Mouse (Mus musculus): ENCODE measurements around the gene Suclg2. TPM values are rescaled to one million over a fixed set of nuclear protein-coding genes. Genes with fewer than 3 reads are reported as not detected.

Gene Suclg2
- 6.7 and 9.0 TPM in 2 replicates for polyA plus RNA-seq (2012; rRNA removed)

GRCm38 (mm10) chr6:95718031-95718968 is at the start of gene Suclg2:
Gene Suclg2, minus strand, starts transcription at chr6:95718800.
- under 1% methylated on average over 67 of the region's 74 CpGs for WGBS
- peak within 1 kb of the TSS; percentile 73 for H3K4me3 ChIP-seq (replicated peaks; ENCODE audit: extremely low read depth, low read depth, low read length)
- peak; percentile 78 for DNase-seq
- TF ChIP-seq POLR2A (IDR thresholded peaks at IDR 0.05; ENCODE audit: borderline replicate concordance, extremely low read depth, low read depth, low read length), result peak; percentile 42; the same call in 1 of the 2 replicates
- no peak for TF ChIP-seq CTCF (IDR thresholded peaks at IDR 0.05; ENCODE audit: insufficient read depth, low read length)
- H3K4me1 ChIP-seq (ENCODE audit: control insufficient read depth, insufficient read depth, low read length), result no peaks in the 10 kb centered on the region

DNA sequence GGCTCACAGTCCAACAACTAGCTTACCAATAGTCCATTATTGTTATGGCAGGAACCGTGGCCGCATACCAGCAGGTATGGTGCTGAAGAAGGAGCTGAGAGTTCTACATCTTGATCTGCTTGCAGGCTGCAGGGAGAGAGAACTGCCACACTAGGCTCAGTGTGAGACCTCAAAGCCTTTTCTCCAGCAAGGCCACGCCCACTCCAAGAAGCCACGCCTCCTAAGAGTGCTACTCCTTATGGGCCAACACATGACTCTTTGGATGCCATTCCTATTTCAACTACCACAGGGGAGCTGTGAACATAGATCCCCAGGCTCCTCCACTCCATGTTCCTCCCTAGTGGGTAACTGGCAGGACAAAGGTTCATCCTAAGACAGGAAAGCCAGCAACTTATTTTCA is 48.0 kb upstream of the Suclg2 start:
- no peak for TF ChIP-seq POLR2A (IDR thresholded peaks at IDR 0.05; ENCODE audit: borderline replicate concordance, extremely low read depth, low read depth, low read length)
- TF ChIP-seq CTCF (IDR thresholded peaks at IDR 0.05; ENCODE audit: insufficient read depth, low read length), result no peak
- Histone ChIP-seq H3K4me1 (ENCODE audit: control insufficient read depth, insufficient read depth, low read length) (no peaks in the 10 kb centered on the region), H3K4me3 (replicated peaks; ENCODE audit: extremely low read depth, low read depth, low read length) (no peak overlapping the region)
- no peak for DNase-seq
- WGBS, result 70% methylated on average over 4 of the region's 4 CpGs

DNA sequence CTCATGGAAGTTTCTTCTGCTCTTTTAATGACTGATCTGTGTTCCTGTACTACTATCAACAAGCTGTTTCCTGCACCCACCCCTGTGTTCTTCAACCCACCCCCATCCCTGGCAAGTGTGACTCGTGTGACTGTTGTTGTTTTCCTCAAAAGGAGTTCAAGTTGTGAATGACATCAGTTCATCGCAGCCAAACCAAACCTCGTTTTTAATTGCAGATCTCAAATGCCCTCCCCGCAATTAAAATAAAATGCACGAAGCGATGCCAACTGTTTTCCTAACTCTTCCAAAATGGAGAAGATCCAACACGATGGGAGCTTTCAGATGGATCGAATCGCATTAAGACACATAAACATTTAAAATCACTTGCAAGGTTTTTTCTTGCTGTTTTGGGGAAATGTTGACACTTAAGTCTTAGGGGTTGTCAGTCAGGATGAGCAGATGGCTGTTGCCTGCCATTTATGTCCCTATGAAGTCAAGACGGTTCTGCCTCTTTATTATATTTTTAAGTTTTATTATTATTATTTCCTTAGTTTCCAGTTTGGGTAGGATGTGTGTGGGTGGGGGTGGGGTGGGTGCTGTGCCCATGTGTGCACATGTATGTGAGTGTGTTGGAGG is 41.1 kb upstream of the Suclg2 start:
- no peak for DNase-seq
- TF ChIP-seq CTCF (IDR thresholded peaks at IDR 0.05; ENCODE audit: insufficient read depth, low read length) (no peak), POLR2A (IDR thresholded peaks at IDR 0.05; ENCODE audit: borderline replicate concordance, extremely low read depth, low read depth, low read length) (no peak)
- no peak overlapping the region for H3K4me3 ChIP-seq (replicated peaks; ENCODE audit: extremely low read depth, low read depth, low read length)
- WGBS, result 58% methylated on average over 10 of the region's 10 CpGs
- no peaks in the 10 kb centered on the region for H3K4me1 ChIP-seq (ENCODE audit: control insufficient read depth, insufficient read depth, low read length)

DNA sequence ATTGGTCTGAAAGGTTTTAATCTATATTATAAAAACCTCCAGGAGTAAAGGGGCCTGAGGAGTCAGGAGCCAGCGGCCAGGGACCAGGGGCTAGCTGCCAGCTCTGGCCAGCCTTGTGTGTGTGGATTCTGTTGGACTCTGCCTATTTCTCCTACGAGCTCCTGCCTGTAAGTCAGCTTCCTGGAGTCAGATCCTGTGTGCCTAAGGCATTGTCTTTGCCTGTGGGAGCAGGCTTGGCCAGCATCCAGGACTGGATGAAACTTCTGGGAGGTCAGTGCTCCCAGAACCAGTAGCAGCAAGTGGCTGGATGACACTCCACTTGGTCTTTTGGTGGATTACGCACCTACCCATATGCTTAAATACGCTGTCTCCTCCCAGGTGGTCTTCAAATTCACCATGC is 23.8 kb upstream of the Suclg2 start:
- Histone ChIP-seq H3K4me3 (replicated peaks; ENCODE audit: extremely low read depth, low read depth, low read length) (no peak overlapping the region), H3K4me1 (ENCODE audit: control insufficient read depth, insufficient read depth, low read length) (no peaks in the 10 kb centered on the region)
- WGBS, result 61% methylated on average over 4 of the region's 4 CpGs
- TF ChIP-seq CTCF (IDR thresholded peaks at IDR 0.05; ENCODE audit: insufficient read depth, low read length), result no peak
- no peak for TF ChIP-seq POLR2A (IDR thresholded peaks at IDR 0.05; ENCODE audit: borderline replicate concordance, extremely low read depth, low read depth, low read length)
- peak; percentile 5 for DNase-seq

- no peak for DNase-seq
- no peak overlapping the region for H3K4me3 ChIP-seq (replicated peaks; ENCODE audit: extremely low read depth, low read depth, low read length)
- no peaks in the 10 kb centered on the region for H3K4me1 ChIP-seq (ENCODE audit: control insufficient read depth, insufficient read depth, low read length)
- TF ChIP-seq POLR2A (IDR thresholded peaks at IDR 0.05; ENCODE audit: borderline replicate concordance, extremely low read depth, low read depth, low read length), result no peak
- no peak for TF ChIP-seq CTCF (IDR thresholded peaks at IDR 0.05; ENCODE audit: insufficient read depth, low read length)
- WGBS, result 44% methylated on average over 11 of the region's 11 CpGs
Observed at GRCm38 (mm10) chr6:95731570-95732367, 13.2 kb upstream of the Suclg2 start.

DNA sequence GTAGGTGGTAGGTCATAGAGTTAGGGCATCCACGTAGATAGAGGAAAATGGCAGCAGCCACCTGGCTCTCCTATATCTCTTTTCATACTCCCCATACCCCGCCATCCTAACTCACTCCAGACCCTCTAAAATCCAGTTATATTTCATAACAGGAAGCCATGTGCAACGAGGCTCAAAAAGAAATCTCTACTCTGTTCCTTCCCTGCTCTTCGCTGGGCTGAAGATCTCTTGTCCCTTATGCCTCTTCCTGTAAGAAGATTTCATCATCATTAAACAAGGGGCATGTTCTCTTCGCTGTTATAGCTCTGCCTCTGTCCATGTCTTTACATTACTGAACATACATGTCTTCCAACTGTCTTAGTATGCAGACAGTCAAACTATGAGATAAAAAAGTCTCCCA is 10.8 kb upstream of the Suclg2 start:
- TF ChIP-seq CTCF (IDR thresholded peaks at IDR 0.05; ENCODE audit: insufficient read depth, low read length) (no peak), POLR2A (IDR thresholded peaks at IDR 0.05; ENCODE audit: borderline replicate concordance, extremely low read depth, low read depth, low read length) (no peak)
- Histone ChIP-seq H3K4me3 (replicated peaks; ENCODE audit: extremely low read depth, low read depth, low read length) (no peak overlapping the region), H3K4me1 (ENCODE audit: control insufficient read depth, insufficient read depth, low read length) (no peaks in the 10 kb centered on the region)
- no peak for DNase-seq
- 79% methylated on average over 5 of the region's 5 CpGs for WGBS

- DNase-seq, result no peak
- 64% methylated on average over 6 of the region's 6 CpGs for WGBS
- TF ChIP-seq POLR2A (IDR thresholded peaks at IDR 0.05; ENCODE audit: borderline replicate concordance, extremely low read depth, low read depth, low read length) (no peak), CTCF (IDR thresholded peaks at IDR 0.05; ENCODE audit: insufficient read depth, low read length) (no peak)
Observed at GRCm38 (mm10) chr6:95725281-95725680, 6.7 kb upstream of the Suclg2 start.

GRCm38 (mm10) chr6:95723361-95723760 is 4.8 kb upstream of the Suclg2 start:
- Histone ChIP-seq H3K4me3 (replicated peaks; ENCODE audit: extremely low read depth, low read depth, low read length) (no peak overlapping the region), H3K4me1 (ENCODE audit: control insufficient read depth, insufficient read depth, low read length) (no peaks in the 10 kb centered on the region)
- TF ChIP-seq CTCF (IDR thresholded peaks at IDR 0.05; ENCODE audit: insufficient read depth, low read length) (no peak), POLR2A (IDR thresholded peaks at IDR 0.05; ENCODE audit: borderline replicate concordance, extremely low read depth, low read depth, low read length) (no peak)
- no peak for DNase-seq
- 79% methylated on average over 6 of the region's 6 CpGs for WGBS

More at GRCm38 (mm10) chr6:95725281-95725680, 6.7 kb upstream of the Suclg2 start:
- Histone ChIP-seq H3K4me1 (ENCODE audit: control insufficient read depth, insufficient read depth, low read length) (no peaks in the 10 kb centered on the region), H3K4me3 (replicated peaks; ENCODE audit: extremely low read depth, low read depth, low read length) (no peak overlapping the region)

GRCm38 (mm10) chr6:95719791-95720190 is 1.2 kb upstream of the Suclg2 start:
- no peaks in the 10 kb centered on the region for H3K4me1 ChIP-seq (ENCODE audit: control insufficient read depth, insufficient read depth, low read length)
- DNase-seq, result no peak
- no peak for TF ChIP-seq POLR2A (IDR thresholded peaks at IDR 0.05; ENCODE audit: borderline replicate concordance, extremely low read depth, low read depth, low read length)
- H3K4me3 ChIP-seq (replicated peaks; ENCODE audit: extremely low read depth, low read depth, low read length), result no peak overlapping the region
- WGBS, result 92% methylated on average over 3 of the region's 3 CpGs
